Mouse (Mus musculus): ENCODE measurements around the gene Rexo4. TPM values are rescaled to one million over a fixed set of nuclear protein-coding genes. Genes with fewer than 3 reads are reported as not detected.

Gene Rexo4
- total RNA-seq (2017): 94.5 and 117 TPM in 2 replicates

- ATAC-seq (replicated peaks; ENCODE audit: low read depth, poor library complexity, severe bottlenecking): peak; percentile 92
These were observed at the start of gene Rexo4 for GRCm38 (mm10) chr2:26963923-26964723. TSS of gene Rexo4 (minus strand) at chr2:26964386.

DNA sequence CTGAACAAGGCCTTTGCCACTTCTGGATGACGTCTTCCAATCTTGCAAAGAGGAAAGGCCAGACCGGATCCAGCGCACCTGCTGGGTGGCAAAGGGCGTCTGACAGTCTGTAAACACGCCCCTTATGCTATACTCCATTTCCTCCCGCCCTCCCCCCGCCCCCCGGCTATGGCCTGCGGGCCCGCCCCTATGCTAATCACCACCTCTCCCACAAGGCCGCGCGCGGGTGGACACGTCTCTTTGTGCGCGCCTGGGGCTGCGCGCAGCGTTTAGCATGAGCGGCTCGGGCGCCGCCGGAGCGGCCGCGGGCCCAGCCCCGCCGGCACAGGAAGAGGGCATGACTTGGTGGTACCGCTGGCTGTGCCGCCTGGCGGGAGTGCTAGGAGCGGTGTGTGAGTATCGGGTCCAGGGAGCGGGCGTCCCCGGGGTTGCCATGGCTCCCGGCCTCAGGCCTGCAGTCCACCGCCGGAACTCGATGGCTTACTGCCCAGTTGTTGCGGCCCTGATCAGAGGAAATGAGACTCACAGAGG, 45.6 kb upstream of the Rexo4 start, which contains the start of gene Cacfd1:
Gene Cacfd1, plus strand, starts transcription at position 213 of the 531 bp plus-strand sequence.
- ATAC-seq (replicated peaks; ENCODE audit: low read depth, poor library complexity, severe bottlenecking): peak; percentile 83

GRCm38 (mm10) chr2:27007701-27008100, 43.5 kb upstream of the Rexo4 start:
- no peak for ATAC-seq (replicated peaks; ENCODE audit: low read depth, poor library complexity, severe bottlenecking)

DNA sequence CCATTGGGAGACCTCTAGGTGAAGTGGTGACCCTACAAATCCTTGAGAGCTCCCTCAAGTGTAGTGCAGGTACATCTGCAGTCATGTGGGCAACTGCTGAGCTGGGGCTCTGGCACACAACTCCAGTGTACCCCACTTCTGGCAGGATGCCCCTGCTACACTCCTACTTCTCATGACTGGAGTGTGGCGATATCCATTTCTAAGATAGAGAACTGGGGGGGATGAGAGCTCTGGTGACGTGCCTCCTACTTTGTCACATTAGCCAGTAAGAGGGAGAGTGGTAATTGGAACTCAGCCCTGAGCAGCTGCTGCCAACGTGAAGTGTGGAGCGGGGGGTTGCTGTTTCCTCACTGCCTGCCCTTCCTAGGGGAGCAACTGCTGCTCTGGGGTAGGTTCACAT, 42.1 kb upstream of the Rexo4 start:
- no peak for ATAC-seq (replicated peaks; ENCODE audit: low read depth, poor library complexity, severe bottlenecking)

- no peak for ATAC-seq (replicated peaks; ENCODE audit: low read depth, poor library complexity, severe bottlenecking)
These were observed 33.8 kb upstream of the Rexo4 start for GRCm38 (mm10) chr2:26997993-26998392.

DNA sequence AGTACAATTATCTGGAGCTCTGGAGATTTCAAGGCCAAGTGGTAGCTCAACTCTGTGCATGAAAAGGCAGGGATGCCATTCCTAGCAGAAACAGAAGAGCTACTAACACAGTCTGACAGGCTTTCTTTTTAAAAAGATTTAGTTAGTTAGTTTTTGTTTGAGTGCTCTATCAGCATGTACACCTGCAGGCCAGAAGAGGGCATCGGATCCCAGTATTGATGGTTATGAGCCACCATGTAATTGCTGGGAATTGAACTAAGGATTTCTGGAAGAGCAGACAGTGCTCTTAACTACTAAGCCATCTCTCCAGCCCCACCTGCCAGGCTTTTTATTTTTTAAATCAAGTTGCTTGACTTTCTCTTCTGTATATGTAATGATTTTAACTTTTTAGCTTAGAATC, 33.3 kb upstream of the Rexo4 start:
- no peak for ATAC-seq (replicated peaks; ENCODE audit: low read depth, poor library complexity, severe bottlenecking)

DNA sequence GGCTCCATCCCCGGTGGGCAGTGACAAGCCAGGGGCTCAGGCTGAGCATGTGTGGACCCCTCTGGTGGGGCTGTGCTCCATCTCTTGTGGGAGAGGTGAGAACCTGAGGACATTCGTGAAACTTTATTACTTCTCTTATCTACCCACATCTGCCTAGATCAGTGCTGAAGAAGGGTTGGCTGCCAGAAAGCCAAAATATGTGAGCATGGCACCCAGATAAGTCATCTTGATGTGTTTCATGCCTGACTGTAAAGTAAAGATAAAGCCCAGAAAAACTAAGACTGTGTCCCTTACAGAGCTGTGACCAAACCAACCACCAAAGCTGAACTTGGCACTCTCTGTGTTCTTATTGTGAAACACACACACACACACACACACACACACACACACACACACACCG, 29.8 kb upstream of the Rexo4 start:
- no peak for ATAC-seq (replicated peaks; ENCODE audit: low read depth, poor library complexity, severe bottlenecking)

DNA sequence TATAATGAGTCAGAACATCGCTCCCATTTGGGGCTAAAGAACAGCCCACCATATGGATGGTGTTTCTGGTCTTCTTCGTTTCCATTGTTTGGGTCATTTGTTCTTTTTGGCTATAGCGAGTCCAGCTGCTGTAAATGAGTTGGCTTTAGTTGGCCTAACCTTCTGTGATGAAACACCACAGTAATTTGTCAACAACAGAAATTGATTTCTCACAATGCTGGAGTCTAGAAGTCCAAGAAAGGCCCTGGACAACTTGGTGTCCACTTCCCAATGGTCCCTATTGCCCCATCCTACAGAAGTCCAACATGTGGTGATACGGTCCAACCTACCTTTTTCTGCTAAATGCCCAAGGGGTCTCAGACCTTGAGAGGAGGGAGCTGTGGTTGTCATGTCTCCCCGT, 20.5 kb upstream of the Rexo4 start:
- ATAC-seq (replicated peaks; ENCODE audit: low read depth, poor library complexity, severe bottlenecking): no peak

GRCm38 (mm10) chr2:26984179-26984578, 20.0 kb upstream of the Rexo4 start:
- no peak for ATAC-seq (replicated peaks; ENCODE audit: low read depth, poor library complexity, severe bottlenecking)

DNA sequence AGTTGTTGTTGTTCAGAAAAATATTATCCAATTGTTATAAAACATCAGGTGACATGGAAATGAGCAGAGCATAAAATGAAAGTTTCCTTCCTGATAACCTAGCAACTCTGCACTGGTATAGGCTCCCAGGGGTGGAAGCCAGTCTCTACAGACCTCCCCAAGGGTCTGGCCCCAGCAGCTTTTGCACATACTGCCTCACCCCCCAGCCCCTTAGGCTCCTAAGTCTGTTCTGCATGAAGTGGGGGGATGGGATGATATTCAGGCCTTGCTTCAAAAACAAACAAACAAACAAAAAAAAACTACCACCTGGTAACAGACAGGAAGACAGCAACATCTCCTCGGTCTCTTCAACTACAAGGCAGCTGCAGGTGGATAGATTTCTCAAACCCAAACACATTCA, 16.2 kb upstream of the Rexo4 start:
- no peak for ATAC-seq (replicated peaks; ENCODE audit: low read depth, poor library complexity, severe bottlenecking)

GRCm38 (mm10) chr2:26973960-26974359, 9.8 kb upstream of the Rexo4 start:
- ATAC-seq (replicated peaks; ENCODE audit: low read depth, poor library complexity, severe bottlenecking): peak; percentile 56

GRCm38 (mm10) chr2:26973116-26973515, 8.9 kb upstream of the Rexo4 start, which contains the start of gene Adamts13:
TSS of gene Adamts13 (plus strand) at chr2:26973416.
- ATAC-seq (replicated peaks; ENCODE audit: low read depth, poor library complexity, severe bottlenecking): no peak

GRCm38 (mm10) chr2:26967262-26967661, 3.1 kb upstream of the Rexo4 start:
- no peak for ATAC-seq (replicated peaks; ENCODE audit: low read depth, poor library complexity, severe bottlenecking)

DNA sequence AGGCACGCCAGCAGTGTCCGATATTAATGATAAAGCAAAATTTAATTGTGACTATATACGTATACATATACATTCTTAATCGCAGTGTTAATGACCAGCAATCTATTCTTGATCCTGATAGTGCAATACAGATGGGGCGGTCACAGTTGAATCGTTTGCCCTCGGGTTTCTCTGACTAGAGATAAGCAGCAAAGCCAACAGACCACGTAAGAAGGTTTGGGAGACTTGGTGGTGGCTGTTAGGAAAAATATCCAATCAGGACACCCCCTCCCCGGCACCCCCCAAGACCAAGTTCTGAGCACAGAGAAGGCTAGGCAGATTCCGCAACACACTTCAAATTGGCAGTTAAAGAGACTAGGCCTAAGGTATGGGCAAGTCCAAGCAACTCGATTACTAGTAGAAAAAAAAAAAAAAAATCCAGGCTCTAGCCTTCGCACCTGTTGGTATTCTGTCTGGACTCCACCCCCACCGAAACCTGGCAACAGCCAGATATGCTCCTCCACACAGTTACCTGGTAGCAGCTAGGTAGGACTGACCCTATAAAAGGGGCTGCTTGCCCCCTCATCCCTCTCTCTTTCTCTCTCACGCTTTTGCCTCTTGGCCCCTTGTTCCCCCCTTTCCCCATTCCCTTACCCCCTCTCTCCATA, 661 bp upstream of the Rexo4 start:
- 0 out of 2 replicates have a peak, but pooled peaks have one; percentile 2 for ATAC-seq (replicated peaks; ENCODE audit: low read depth, poor library complexity, severe bottlenecking)

DNA sequence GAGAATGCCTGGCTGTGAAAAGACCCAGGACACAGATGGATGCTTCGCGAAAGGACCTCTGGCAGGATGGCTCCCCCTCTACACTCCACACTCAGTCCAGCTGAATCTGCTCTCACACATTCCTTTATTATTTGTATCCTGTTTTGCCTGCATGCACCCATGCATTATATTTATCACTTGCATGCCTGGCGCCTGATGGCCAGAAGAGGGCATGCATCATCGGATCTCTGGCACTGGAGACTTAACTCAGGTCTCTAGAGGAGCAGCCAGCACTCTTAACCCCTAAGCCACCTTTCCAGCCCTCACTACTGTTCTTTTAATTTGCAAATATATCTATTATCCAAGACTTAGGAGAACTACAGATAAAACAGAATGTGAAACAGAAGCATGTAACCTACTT, 3.4 kb downstream of the Rexo4 start:
- ATAC-seq (replicated peaks; ENCODE audit: low read depth, poor library complexity, severe bottlenecking): no peak

DNA sequence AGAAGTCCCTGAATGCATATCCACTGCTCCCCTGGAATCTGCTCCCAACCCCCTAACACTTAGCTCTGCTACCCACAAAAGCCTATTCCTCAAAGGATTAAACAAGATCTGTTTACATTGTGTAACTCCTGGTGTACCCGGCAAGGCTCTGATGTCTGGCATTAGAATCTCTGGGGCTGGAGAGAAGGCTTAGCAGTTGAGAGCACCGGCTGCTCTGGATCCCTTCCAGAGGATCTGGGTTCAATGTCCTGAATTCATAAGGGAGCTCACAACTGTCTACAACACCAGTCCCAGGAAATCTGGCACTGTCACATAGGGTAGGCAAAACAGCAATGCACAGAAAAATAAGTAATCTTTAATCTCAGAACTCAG, 6.7 kb downstream of the Rexo4 start:
- no peak for ATAC-seq (replicated peaks; ENCODE audit: low read depth, poor library complexity, severe bottlenecking)

DNA sequence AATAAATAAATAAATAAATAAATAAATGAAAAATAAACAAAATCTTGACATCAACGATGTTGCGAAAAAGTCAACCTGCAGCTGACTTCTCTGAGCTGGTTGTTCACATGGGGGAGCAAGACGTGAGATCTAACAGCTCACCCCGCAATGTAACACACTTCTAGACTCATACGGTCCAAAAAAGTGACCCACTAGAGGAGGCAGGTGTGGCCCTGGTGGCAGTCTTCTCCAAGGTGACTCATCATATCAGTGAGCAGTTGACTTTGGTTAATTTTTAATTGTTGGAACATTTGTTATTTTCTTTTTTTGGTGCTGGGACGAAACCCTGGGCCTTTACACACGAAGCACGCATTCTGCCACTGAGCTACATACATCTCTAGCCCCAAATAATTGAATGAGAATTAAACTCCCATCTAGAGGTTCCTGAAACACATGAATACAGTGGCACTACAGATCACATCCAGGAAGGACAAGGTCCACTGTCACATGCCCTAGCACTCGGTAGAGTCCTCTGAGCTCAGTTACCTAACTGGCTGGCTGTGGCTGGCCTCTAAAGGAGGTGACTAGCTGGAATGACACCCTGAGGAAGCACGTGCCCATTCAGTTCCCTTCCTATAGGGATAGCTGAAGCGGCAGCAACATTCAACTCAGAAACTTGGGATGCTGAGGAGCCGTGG, 7.2 kb downstream of the Rexo4 start:
- ATAC-seq (replicated peaks; ENCODE audit: low read depth, poor library complexity, severe bottlenecking): no peak

DNA sequence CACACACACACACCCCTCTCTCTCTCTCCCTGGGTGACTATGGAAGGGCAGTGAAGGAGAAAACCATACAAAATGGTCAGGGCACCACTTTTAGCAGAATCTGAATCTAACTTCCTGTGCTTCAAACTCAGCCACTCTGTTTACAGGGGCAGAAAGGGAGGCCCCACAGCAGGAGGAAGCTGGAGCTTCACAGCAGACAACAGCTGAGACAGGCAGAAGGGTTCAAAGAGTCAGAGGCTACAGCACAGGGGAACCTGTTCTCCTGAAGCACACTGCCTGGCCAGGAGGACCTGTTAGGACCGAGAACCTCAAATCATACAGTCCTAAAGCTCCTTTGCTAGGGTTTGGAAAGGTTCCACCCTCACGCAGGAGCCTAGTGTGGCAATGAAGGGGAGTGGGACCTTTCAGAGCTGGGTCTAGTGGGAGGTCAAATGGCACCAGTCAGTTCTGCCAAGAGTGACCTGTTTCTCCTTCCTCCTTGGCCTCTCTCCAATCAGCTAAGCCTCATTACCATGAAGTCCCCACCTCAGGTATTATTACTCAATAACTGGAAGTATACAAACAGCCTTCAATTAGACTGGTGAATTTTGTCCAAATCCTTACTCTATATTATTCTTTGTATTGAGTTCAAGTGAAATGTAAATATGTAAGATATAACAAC, 9.3 kb downstream of the Rexo4 start:
- no peak for ATAC-seq (replicated peaks; ENCODE audit: low read depth, poor library complexity, severe bottlenecking)

DNA sequence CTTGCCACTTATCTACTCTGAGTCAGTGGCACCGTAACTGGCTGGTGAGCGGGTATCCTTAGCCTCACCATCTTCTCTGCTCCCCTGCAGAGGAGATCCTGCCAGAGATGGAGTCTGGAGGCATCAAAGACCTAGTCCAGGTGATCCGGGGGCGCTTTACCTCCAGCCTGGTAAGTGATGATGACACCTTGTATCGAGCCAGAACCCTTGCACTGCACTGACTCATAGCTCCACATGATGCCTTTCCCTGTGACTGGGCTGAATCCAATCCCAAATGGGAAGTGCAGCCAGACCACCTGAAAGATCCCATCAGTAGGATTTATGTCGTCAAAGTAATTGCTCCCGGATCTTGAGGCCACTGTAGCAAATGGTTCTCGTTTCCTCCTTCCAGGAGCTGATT, 11.3 kb downstream of the Rexo4 start:
- no peak for ATAC-seq (replicated peaks; ENCODE audit: low read depth, poor library complexity, severe bottlenecking)

GRCm38 (mm10) chr2:26952193-26952592, 12.0 kb downstream of the Rexo4 start:
- ATAC-seq (replicated peaks; ENCODE audit: low read depth, poor library complexity, severe bottlenecking): no peak

Data from common myeloid progenitor, adult 5-6 weeks (primary cell).